Mouse (Mus musculus) brain, embryonic 14.5 days (tissue): Measurements from ENCODE around the gene Map3k10.

Source experiments
- CTCF ChIP-seq: fragments of 200-500 bp; IDR thresholded peaks from 2 replicates; pipeline ENCODE4 v1.5.1; 2012; ENCODE audit warnings: inconsistent platforms, mild to moderate bottlenecking, moderate library complexity, borderline replicate concordance; ENCODE audit not compliant: insufficient read depth, insufficient read length; ENCODE audit errors: extremely low read depth
- POLR2A ChIP-seq: fragments of 200-500 bp; IDR thresholded peaks from 2 replicates; pipeline ENCODE4 v1.6.1; 2012; ENCODE audit warnings: mild to moderate bottlenecking, inconsistent platforms, borderline replicate concordance; ENCODE audit not compliant: poor library complexity, insufficient read depth, insufficient read length, severe bottlenecking; ENCODE audit errors: extremely low read depth

DNA sequence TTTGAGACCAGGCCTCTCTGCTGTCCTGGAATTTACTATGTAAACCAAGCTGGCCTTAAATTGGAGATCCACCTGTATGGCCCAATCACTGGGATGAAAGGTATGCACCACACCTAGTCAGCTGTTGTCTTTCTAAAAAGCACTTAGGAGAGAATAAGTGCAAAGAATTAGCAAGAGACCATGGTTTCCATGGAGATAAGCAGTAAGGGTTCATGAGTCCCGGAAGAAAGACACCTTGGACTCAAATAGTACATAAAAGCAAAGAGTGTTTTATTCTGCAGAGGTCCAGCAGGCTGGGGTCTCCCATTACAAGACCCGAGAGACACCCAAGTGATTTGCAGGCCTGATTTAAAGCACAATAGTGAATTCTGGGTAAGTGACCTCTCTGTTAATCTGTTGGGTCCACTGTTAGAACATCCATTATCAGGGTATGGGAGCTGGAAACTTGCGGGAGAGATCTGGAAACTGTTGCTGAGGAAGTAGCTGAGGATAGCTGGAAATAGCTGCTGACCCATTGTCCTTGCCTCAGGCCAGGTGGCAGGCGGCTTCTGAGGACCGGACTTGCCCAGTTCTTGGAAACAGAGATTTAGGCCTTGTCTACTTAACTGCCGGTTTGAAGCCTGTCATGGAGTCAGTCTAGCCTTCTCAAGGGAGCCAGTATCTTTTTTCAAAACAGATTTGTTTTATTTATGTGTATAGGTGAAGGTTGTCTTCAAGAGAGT is 27.0 kb downstream of the Map3k10 start:
- TF ChIP-seq CTCF (no peak), POLR2A (no peak)
